Mouse (Mus musculus) midbrain, embryonic 16.5 days (tissue): ENCODE data around the gene Aox2. TPM values are rescaled to one million over a fixed set of nuclear protein-coding genes. Genes with fewer than 3 reads are reported as not detected.

ENCODE experiments used
- ATAC-seq: fragments of 200-750 bp; cut with Nextera tagmentation; 2 replicates; pipeline ENCODE4 v1.8.0; 2017; ENCODE audit warnings: moderate TSS enrichment
- H3K27ac ChIP-seq: fragments of 300-500 bp; sonication (generic); 2 replicates; pipeline ENCODE4 v1.5.1; 2014; ENCODE audit warnings: mild to moderate bottlenecking, low read length, mixed read lengths
- H3K27me3 ChIP-seq: fragments of 300-500 bp; sonication (generic); 2 replicates; pipeline ENCODE4 v1.6.1; 2014; ENCODE audit warnings: low read depth, low read length, mixed read lengths; ENCODE audit not compliant: control insufficient read depth, insufficient read depth
- H3K36me3 ChIP-seq: fragments of 300-500 bp; sonication (generic); 2 replicates; pipeline ENCODE4 v1.6.1; 2014; ENCODE audit warnings: mild to moderate bottlenecking, low read length, moderate library complexity, mixed read lengths; ENCODE audit not compliant: control insufficient read depth, insufficient read depth
- H3K4me1 ChIP-seq: fragments of 300-500 bp; sonication (generic); 2 replicates; pipeline ENCODE4 v1.6.1; 2014; ENCODE audit warnings: mild to moderate bottlenecking, low read length, mixed read lengths; ENCODE audit not compliant: control insufficient read depth, insufficient read depth
- H3K4me2 ChIP-seq: fragments of 300-500 bp; sonication (generic); 2 replicates; pipeline ENCODE4 v1.6.1; 2014; ENCODE audit warnings: mild to moderate bottlenecking, low read length, mixed read lengths
- H3K4me3 ChIP-seq: fragments of 300-500 bp; sonication (generic); 2 replicates; pipeline ENCODE4 v1.5.1; 2014; ENCODE audit warnings: low read depth, mild to moderate bottlenecking, low read length, moderate library complexity, mixed read lengths
- H3K9ac ChIP-seq: fragments of 300-500 bp; sonication (generic); 2 replicates; pipeline ENCODE4 v1.6.1; 2014; ENCODE audit warnings: low read depth, low read length, mixed read lengths
- H3K9me3 ChIP-seq: fragments of 300-500 bp; sonication (generic); replicated peaks from 2 replicates; pipeline ENCODE4 v1.6.1; 2014; ENCODE audit warnings: mild to moderate bottlenecking, low read length, mixed read lengths; ENCODE audit not compliant: control insufficient read depth, poor library complexity, severe bottlenecking
- WGBS: fragments of 180-500 bp; shearing (Covaris S2); extraction: QIAGEN DNeasy Blood & Tissue Kit; methylation state at CpG from one replicate; pipeline ENCODE4 v1.1.7; 2014; 5-methylcytosine and 5-hydroxymethylcytosine counted together
- polyA plus RNA-seq: library from polyadenylated mRNA; unstranded; fragments of >200 nt; fragmentation: Nextera tagmentation; extraction: Ambion mirVana; gene quantifications from 2 replicates; pipeline ENCODE4 v1.2.1, GENCODE M21; 2015

Aox2 gene
- polyA plus RNA-seq, 1 experiment from 2014 or later = 0.03 TPM

GRCm38 (mm10) chr1:58311221-58311864, 33.2 kb downstream of the Aox2 start:
- Histone ChIP-seq H3K27ac (no peak overlapping the region), H3K9me3 (no peaks in the 10 kb centered on the region), H3K4me2 (no peak overlapping the region), H3K9ac (no peak overlapping the region), H3K27me3 (no peaks in the 10 kb centered on the region), H3K36me3 (no peaks in the 10 kb centered on the region), H3K4me3 (no peak overlapping the region), H3K4me1 (no peaks in the 10 kb centered on the region)
- WGBS = 83% methylated on average over 7 of the region's 7 CpGs
- no peak for ATAC-seq

GRCm38 (mm10) chr1:58313173-58313572, 35.0 kb downstream of the Aox2 start:
- Histone ChIP-seq H3K36me3 (no peaks in the 10 kb centered on the region), H3K4me2 (no peak overlapping the region), H3K4me1 (no peaks in the 10 kb centered on the region), H3K27me3 (no peaks in the 10 kb centered on the region), H3K9me3 (no peaks in the 10 kb centered on the region), H3K4me3 (no peak overlapping the region), H3K9ac (no peak overlapping the region), H3K27ac (no peak overlapping the region)
- WGBS = 90% methylated on average over 8 of the region's 8 CpGs
- no peak for ATAC-seq

- Histone ChIP-seq H3K9me3 (no peaks in the 10 kb centered on the region), H3K4me3 (no peak overlapping the region), H3K36me3 (no peaks in the 10 kb centered on the region), H3K9ac (no peak overlapping the region), H3K27me3 (no peaks in the 10 kb centered on the region), H3K4me2 (no peak overlapping the region), H3K4me1 (no peaks in the 10 kb centered on the region), H3K27ac (no peak overlapping the region)
- WGBS = 68% methylated on average over 6 of the region's 6 CpGs
- no peak for ATAC-seq
Measured at GRCm38 (mm10) chr1:58315532-58315931, 37.4 kb downstream of the Aox2 start.

- Histone ChIP-seq H3K4me1 (no peaks in the 10 kb centered on the region), H3K27me3 (no peaks in the 10 kb centered on the region), H3K27ac (no peak overlapping the region), H3K4me2 (peak overlapping the region; percentile 46), H3K36me3 (no peaks in the 10 kb centered on the region), H3K9ac (peak overlapping the region; percentile 22; the same call in 1 of the 2 replicates), H3K9me3 (no peaks in the 10 kb centered on the region), H3K4me3 (peak overlapping the region; percentile 22)
- 25% methylated on average over 4 of the region's 4 CpGs for WGBS
- no peak for ATAC-seq
Measured at GRCm38 (mm10) chr1:58333222-58333621, 55.1 kb downstream of the Aox2 start.

- WGBS = 67% methylated on average over 1 of the region's 1 CpGs
- Histone ChIP-seq H3K9me3 (no peaks in the 10 kb centered on the region), H3K27me3 (no peaks in the 10 kb centered on the region), H3K4me3 (no peak overlapping the region), H3K4me2 (no peak overlapping the region), H3K36me3 (no peaks in the 10 kb centered on the region), H3K27ac (no peak overlapping the region), H3K4me1 (no peaks in the 10 kb centered on the region), H3K9ac (no peak overlapping the region)
- ATAC-seq = no peak
Measured at GRCm38 (mm10) chr1:58339901-58340300, 61.8 kb downstream of the Aox2 start.

GRCm38 (mm10) chr1:58341576-58341975, 63.5 kb downstream of the Aox2 start:
- Histone ChIP-seq H3K9ac (no peak overlapping the region), H3K27ac (no peak overlapping the region), H3K4me2 (no peak overlapping the region), H3K9me3 (no peaks in the 10 kb centered on the region), H3K36me3 (no peaks in the 10 kb centered on the region), H3K4me3 (no peak overlapping the region), H3K4me1 (no peaks in the 10 kb centered on the region), H3K27me3 (no peaks in the 10 kb centered on the region)
- 44% methylated on average over 7 of the region's 7 CpGs for WGBS
- no peak for ATAC-seq

GRCm38 (mm10) chr1:58343861-58344260, 65.7 kb downstream of the Aox2 start:
- Histone ChIP-seq H3K9ac (no peak overlapping the region), H3K36me3 (no peaks in the 10 kb centered on the region), H3K27ac (no peak overlapping the region), H3K9me3 (no peaks in the 10 kb centered on the region), H3K4me3 (no peak overlapping the region), H3K4me1 (no peaks in the 10 kb centered on the region), H3K27me3 (no peaks in the 10 kb centered on the region), H3K4me2 (no peak overlapping the region)
- WGBS = 86% methylated on average over 4 of the region's 4 CpGs
- no peak for ATAC-seq

GRCm38 (mm10) chr1:58344570-58344969, 66.4 kb downstream of the Aox2 start:
- no peaks in the 10 kb centered on the region for H3K4me1 ChIP-seq
- H3K36me3 ChIP-seq = no peaks in the 10 kb centered on the region
- no peaks in the 10 kb centered on the region for H3K9me3 ChIP-seq
- H3K4me2 ChIP-seq = no peak overlapping the region
- no peak for ATAC-seq
- H3K27me3 ChIP-seq = no peaks in the 10 kb centered on the region
- no peak overlapping the region for H3K4me3 ChIP-seq
- no peak overlapping the region for H3K9ac ChIP-seq
- WGBS = 90% methylated on average over 5 of the region's 5 CpGs
- no peak overlapping the region for H3K27ac ChIP-seq

GRCm38 (mm10) chr1:58346159-58346558, 68.0 kb downstream of the Aox2 start:
- H3K27ac ChIP-seq = no peak overlapping the region
- no peak for ATAC-seq
- no peak overlapping the region for H3K4me3 ChIP-seq
- no peaks in the 10 kb centered on the region for H3K27me3 ChIP-seq
- 94% methylated on average over 14 of the region's 14 CpGs for WGBS
- H3K4me2 ChIP-seq = no peak overlapping the region
- no peaks in the 10 kb centered on the region for H3K36me3 ChIP-seq
- no peaks in the 10 kb centered on the region for H3K4me1 ChIP-seq
- H3K9me3 ChIP-seq = no peaks in the 10 kb centered on the region
- no peak overlapping the region for H3K9ac ChIP-seq
